Mouse (Mus musculus): ENCODE measurements around the gene Arcn1. TPM values are rescaled to one million over a fixed set of nuclear protein-coding genes. Genes with fewer than 3 reads are reported as not detected.

Gene Arcn1
- 148 and 169 TPM in 2 replicates for polyA plus RNA-seq (2014; fragmentation: Nextera tagmentation; extraction: Ambion mirVana)

GRCm38 (mm10) chr9:44767101-44768028 is at the start of gene Arcn1, which contains the start of gene Ift46:
Gene Arcn1 (minus strand): TSS chr9:44767845.
Gene Ift46 (plus strand): TSS chr9:44767908.
- DNase-seq (ENCODE audit: low spot score), result peak; percentile 89
- peak within 1 kb of the TSS; percentile 88 for H3K4me2 ChIP-seq (replicated peaks)
- ATAC-seq (ENCODE audit: low FRiP score), result peak; percentile 91
- under 1% methylated on average over 69 of the region's 82 CpGs for WGBS
- H3K36me3 ChIP-seq (replicated peaks; ENCODE audit: control insufficient read depth, insufficient read depth), result no peaks in the 10 kb centered on the region
- no peaks in the 10 kb centered on the region for H3K9me3 ChIP-seq (ENCODE audit: control insufficient read depth, low read length)
- H3K27me3 ChIP-seq (ENCODE audit: control insufficient read depth, insufficient read depth, low read length), result no peaks in the 10 kb centered on the region
- peak within 1 kb of the TSS; percentile 96 for H3K9ac ChIP-seq
- H3K27ac ChIP-seq, result peak within 1 kb of the TSS; percentile 96
- peak within 1 kb of the TSS; percentile 100 for H3K4me3 ChIP-seq (replicated peaks; ENCODE audit: low read length)
- peaks cover 16% of the 10 kb centered on the region for H3K4me1 ChIP-seq (replicated peaks; ENCODE audit: control insufficient read depth, insufficient read depth, low read length)

- WGBS, result 93% methylated on average over 8 of the region's 8 CpGs
- DNase-seq (ENCODE audit: low spot score), result no peak
- H3K27me3 ChIP-seq (ENCODE audit: control insufficient read depth, insufficient read depth, low read length), result no peaks in the 10 kb centered on the region
- H3K36me3 ChIP-seq (replicated peaks; ENCODE audit: control insufficient read depth, insufficient read depth), result peaks cover 100% of the 10 kb centered on the region
- no peaks in the 10 kb centered on the region for H3K9me3 ChIP-seq (ENCODE audit: control insufficient read depth, low read length)
- H3K9ac ChIP-seq, result no peak overlapping the region
- H3K4me1 ChIP-seq (replicated peaks; ENCODE audit: control insufficient read depth, insufficient read depth, low read length), result no peaks in the 10 kb centered on the region
- no peak overlapping the region for H3K27ac ChIP-seq
- ATAC-seq (ENCODE audit: low FRiP score), result no peak
- H3K4me2 ChIP-seq (replicated peaks), result no peak overlapping the region
- H3K4me3 ChIP-seq (replicated peaks; ENCODE audit: low read length), result no peak overlapping the region
These were observed 46.5 kb upstream of the Arcn1 start for GRCm38 (mm10) chr9:44814179-44814578.

GRCm38 (mm10) chr9:44810316-44810715 is 42.7 kb upstream of the Arcn1 start:
- WGBS, result 91% methylated on average over 10 of the region's 10 CpGs
- Histone ChIP-seq H3K27ac (no peak overlapping the region), H3K4me1 (replicated peaks; ENCODE audit: control insufficient read depth, insufficient read depth, low read length) (no peaks in the 10 kb centered on the region), H3K9ac (no peak overlapping the region), H3K4me3 (replicated peaks; ENCODE audit: low read length) (no peak overlapping the region), H3K9me3 (ENCODE audit: control insufficient read depth, low read length) (no peaks in the 10 kb centered on the region), H3K36me3 (replicated peaks; ENCODE audit: control insufficient read depth, insufficient read depth) (peaks cover 100% of the 10 kb centered on the region), H3K27me3 (ENCODE audit: control insufficient read depth, insufficient read depth, low read length) (no peaks in the 10 kb centered on the region), H3K4me2 (replicated peaks) (no peak overlapping the region)
- ATAC-seq (ENCODE audit: low FRiP score), result no peak
- no peak for DNase-seq (ENCODE audit: low spot score)

GRCm38 (mm10) chr9:44807778-44808177 is 40.1 kb upstream of the Arcn1 start:
- Histone ChIP-seq H3K9ac (no peak overlapping the region), H3K36me3 (replicated peaks; ENCODE audit: control insufficient read depth, insufficient read depth) (peaks cover 84% of the 10 kb centered on the region), H3K27me3 (ENCODE audit: control insufficient read depth, insufficient read depth, low read length) (no peaks in the 10 kb centered on the region), H3K9me3 (ENCODE audit: control insufficient read depth, low read length) (no peaks in the 10 kb centered on the region), H3K4me3 (replicated peaks; ENCODE audit: low read length) (no peak overlapping the region), H3K27ac (no peak overlapping the region), H3K4me1 (replicated peaks; ENCODE audit: control insufficient read depth, insufficient read depth, low read length) (no peaks in the 10 kb centered on the region), H3K4me2 (replicated peaks) (no peak overlapping the region)
- 91% methylated on average over 10 of the region's 10 CpGs for WGBS
- no peak for ATAC-seq (ENCODE audit: low FRiP score)
- DNase-seq (ENCODE audit: low spot score), result no peak

GRCm38 (mm10) chr9:44807141-44807540 is 39.5 kb upstream of the Arcn1 start:
- H3K27me3 ChIP-seq (ENCODE audit: control insufficient read depth, insufficient read depth, low read length), result no peaks in the 10 kb centered on the region
- H3K36me3 ChIP-seq (replicated peaks; ENCODE audit: control insufficient read depth, insufficient read depth), result peaks cover 77% of the 10 kb centered on the region
- no peaks in the 10 kb centered on the region for H3K9me3 ChIP-seq (ENCODE audit: control insufficient read depth, low read length)
- 77% methylated on average over 5 of the region's 5 CpGs for WGBS
- H3K4me2 ChIP-seq (replicated peaks), result no peak overlapping the region
- no peak overlapping the region for H3K9ac ChIP-seq
- ATAC-seq (ENCODE audit: low FRiP score) (no peak), DNase-seq (ENCODE audit: low spot score) (no peak)
- no peaks in the 10 kb centered on the region for H3K4me1 ChIP-seq (replicated peaks; ENCODE audit: control insufficient read depth, insufficient read depth, low read length)
- no peak overlapping the region for H3K27ac ChIP-seq
- no peak overlapping the region for H3K4me3 ChIP-seq (replicated peaks; ENCODE audit: low read length)

- no peaks in the 10 kb centered on the region for H3K9me3 ChIP-seq (ENCODE audit: control insufficient read depth, low read length)
- no peak overlapping the region for H3K4me2 ChIP-seq (replicated peaks)
- peaks cover 61% of the 10 kb centered on the region for H3K36me3 ChIP-seq (replicated peaks; ENCODE audit: control insufficient read depth, insufficient read depth)
- H3K4me3 ChIP-seq (replicated peaks; ENCODE audit: low read length), result no peak overlapping the region
- no peaks in the 10 kb centered on the region for H3K27me3 ChIP-seq (ENCODE audit: control insufficient read depth, insufficient read depth, low read length)
- 93% methylated on average over 5 of the region's 5 CpGs for WGBS
- H3K27ac ChIP-seq, result no peak overlapping the region
- H3K9ac ChIP-seq, result no peak overlapping the region
- ATAC-seq (ENCODE audit: low FRiP score) (no peak), DNase-seq (ENCODE audit: low spot score) (no peak)
- H3K4me1 ChIP-seq (replicated peaks; ENCODE audit: control insufficient read depth, insufficient read depth, low read length), result no peaks in the 10 kb centered on the region
These were observed 37.9 kb upstream of the Arcn1 start for GRCm38 (mm10) chr9:44805536-44805935.

GRCm38 (mm10) chr9:44804678-44805077 is 37.0 kb upstream of the Arcn1 start:
- Histone ChIP-seq H3K4me1 (replicated peaks; ENCODE audit: control insufficient read depth, insufficient read depth, low read length) (peaks cover 4% of the 10 kb centered on the region; the same call in 1 of the 2 replicates), H3K27ac (no peak overlapping the region), H3K4me2 (replicated peaks) (no peak overlapping the region), H3K27me3 (ENCODE audit: control insufficient read depth, insufficient read depth, low read length) (no peaks in the 10 kb centered on the region), H3K4me3 (replicated peaks; ENCODE audit: low read length) (no peak overlapping the region), H3K9me3 (ENCODE audit: control insufficient read depth, low read length) (no peaks in the 10 kb centered on the region), H3K36me3 (replicated peaks; ENCODE audit: control insufficient read depth, insufficient read depth) (peaks cover 53% of the 10 kb centered on the region), H3K9ac (no peak overlapping the region)
- WGBS, result 93% methylated on average over 10 of the region's 10 CpGs
- DNase-seq (ENCODE audit: low spot score) (no peak), ATAC-seq (ENCODE audit: low FRiP score) (no peak)

GRCm38 (mm10) chr9:44802808-44803450 is 35.3 kb upstream of the Arcn1 start, which contains the start of gene Ttc36:
Gene Ttc36 (minus strand): TSS chr9:44803072.
- H3K36me3 ChIP-seq (replicated peaks; ENCODE audit: control insufficient read depth, insufficient read depth), result peaks cover 35% of the 10 kb centered on the region
- DNase-seq (ENCODE audit: low spot score) (no peak), ATAC-seq (ENCODE audit: low FRiP score) (no peak)
- H3K9me3 ChIP-seq (ENCODE audit: control insufficient read depth, low read length), result no peaks in the 10 kb centered on the region
- WGBS, result 83% methylated on average over 4 of the region's 4 CpGs
- no peak within 1 kb of the TSS for H3K4me2 ChIP-seq (replicated peaks)
- no peak within 1 kb of the TSS for H3K27ac ChIP-seq
- H3K27me3 ChIP-seq (ENCODE audit: control insufficient read depth, insufficient read depth, low read length), result no peaks in the 10 kb centered on the region
- H3K4me3 ChIP-seq (replicated peaks; ENCODE audit: low read length), result no peak within 1 kb of the TSS
- H3K4me1 ChIP-seq (replicated peaks; ENCODE audit: control insufficient read depth, insufficient read depth, low read length), result peaks cover 10% of the 10 kb centered on the region
- no peak within 1 kb of the TSS for H3K9ac ChIP-seq

- Histone ChIP-seq H3K27me3 (ENCODE audit: control insufficient read depth, insufficient read depth, low read length) (no peaks in the 10 kb centered on the region), H3K4me1 (replicated peaks; ENCODE audit: control insufficient read depth, insufficient read depth, low read length) (peaks cover 10% of the 10 kb centered on the region), H3K9me3 (ENCODE audit: control insufficient read depth, low read length) (no peaks in the 10 kb centered on the region), H3K4me2 (replicated peaks) (no peak overlapping the region), H3K36me3 (replicated peaks; ENCODE audit: control insufficient read depth, insufficient read depth) (peaks cover 23% of the 10 kb centered on the region), H3K27ac (no peak overlapping the region), H3K9ac (no peak overlapping the region), H3K4me3 (replicated peaks; ENCODE audit: low read length) (no peak overlapping the region)
- ATAC-seq (ENCODE audit: low FRiP score), result no peak
- no peak for DNase-seq (ENCODE audit: low spot score)
- WGBS, result 88% methylated on average over 6 of the region's 6 CpGs
These were observed 34.0 kb upstream of the Arcn1 start for GRCm38 (mm10) chr9:44801669-44802068.

Measured in hindbrain, embryonic 14.5 days (tissue).